Mouse (Mus musculus) brain, embryonic 14.5 days (tissue): ENCODE data around the gene Kpna7.

Experiments
- CTCF ChIP-seq: fragments of 200-500 bp; IDR thresholded peaks from 2 replicates; pipeline ENCODE4 v1.5.1; 2012; ENCODE audit warnings: inconsistent platforms, mild to moderate bottlenecking, moderate library complexity, borderline replicate concordance; ENCODE audit not compliant: insufficient read depth, insufficient read length; ENCODE audit errors: extremely low read depth
- POLR2A ChIP-seq: fragments of 200-500 bp; IDR thresholded peaks from 2 replicates; pipeline ENCODE4 v1.6.1; 2012; ENCODE audit warnings: mild to moderate bottlenecking, inconsistent platforms, borderline replicate concordance; ENCODE audit not compliant: poor library complexity, insufficient read depth, insufficient read length, severe bottlenecking; ENCODE audit errors: extremely low read depth

- no peak for TF ChIP-seq POLR2A
- TF ChIP-seq CTCF, result no peak
These were observed 28.7 kb upstream of the Kpna7 start for GRCm38 (mm10) chr5:145112566-145112965.
